Mouse (Mus musculus): ENCODE data around the gene Pmfbp1.

The Pmfbp1 gene

DNA sequence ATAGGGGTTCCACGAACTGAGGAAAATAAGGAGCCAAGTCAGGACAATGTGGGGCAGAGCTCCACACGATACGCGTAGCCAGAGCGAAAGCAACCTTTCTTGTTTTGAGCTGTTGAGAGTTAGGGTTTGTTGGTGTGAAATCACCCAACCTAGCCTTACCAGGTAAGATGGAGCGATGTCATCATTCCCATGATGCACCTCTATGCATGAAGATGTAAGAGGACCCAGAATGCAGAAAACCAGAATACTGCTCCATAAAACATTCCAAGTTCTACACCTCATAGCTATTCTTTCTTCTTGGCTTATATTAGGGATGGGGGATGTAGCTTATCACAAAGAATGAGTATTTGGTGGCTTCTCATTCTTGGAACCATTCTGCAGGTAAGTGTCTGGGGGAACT is at the start of gene Pmfbp1:
Gene Pmfbp1 (plus strand): TSS at position 301 of the 400 bp plus-strand sequence.
- peak; percentile 60 for DNase-seq

DNA sequence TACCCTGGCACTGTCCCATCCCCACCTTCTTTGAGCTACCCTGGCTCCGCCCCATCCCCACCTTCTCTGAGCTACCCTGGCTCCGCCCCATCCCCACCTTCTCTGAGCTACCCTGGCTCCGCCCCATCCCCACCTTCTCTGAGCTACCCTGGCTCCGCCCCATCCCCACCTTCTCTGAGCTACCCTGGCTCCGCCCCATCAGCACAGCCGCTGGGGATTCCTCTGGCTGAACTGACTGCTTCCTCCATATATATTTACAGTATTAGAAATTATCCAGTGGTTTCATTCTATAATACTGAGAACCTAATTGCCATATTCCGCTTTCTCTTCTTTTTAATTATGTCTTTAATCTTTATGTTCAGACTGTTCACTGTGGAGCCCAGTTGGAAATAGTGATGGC is 46.9 kb upstream of the Pmfbp1 start:
- peak; percentile 35 for DNase-seq

DNA sequence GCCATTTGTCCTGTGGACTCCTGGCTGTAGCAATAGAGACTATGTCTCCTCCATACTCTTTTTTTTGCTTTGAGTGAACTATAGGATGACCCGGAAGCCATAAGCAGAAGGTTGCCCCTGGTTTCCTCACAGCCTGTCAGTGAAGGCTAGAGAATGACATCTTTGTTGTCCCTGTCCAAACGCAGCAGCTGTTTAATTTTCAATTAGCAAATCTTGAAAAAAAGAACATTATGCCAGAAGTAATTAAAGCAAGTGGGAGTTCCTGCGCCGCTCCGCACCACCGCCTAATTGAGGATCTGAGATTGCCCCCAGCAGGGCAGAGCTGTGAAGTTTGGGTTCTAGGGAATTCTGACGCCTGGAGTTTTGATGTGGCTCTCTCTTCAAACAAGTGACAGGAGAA is 42.8 kb upstream of the Pmfbp1 start:
- peak; percentile 25 for DNase-seq

DNA sequence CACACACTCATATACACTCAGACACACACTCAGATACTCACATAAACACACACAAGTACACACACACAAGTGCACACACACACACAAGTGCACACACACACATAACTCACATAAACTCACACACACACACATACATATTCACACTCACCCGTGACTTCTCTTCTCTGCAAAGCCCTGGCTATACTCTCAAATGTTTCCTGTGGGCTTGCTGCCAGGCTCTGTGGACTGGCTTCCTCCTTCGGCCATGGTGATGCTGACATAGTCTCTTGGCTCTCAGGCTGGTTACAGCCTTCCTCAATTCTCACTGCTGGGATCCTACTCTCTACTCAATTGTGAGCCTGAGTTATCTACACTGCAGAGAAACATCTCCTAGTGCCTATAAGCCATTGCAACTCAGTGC is 38.7 kb upstream of the Pmfbp1 start:
- peak; percentile 87 for DNase-seq

DNA sequence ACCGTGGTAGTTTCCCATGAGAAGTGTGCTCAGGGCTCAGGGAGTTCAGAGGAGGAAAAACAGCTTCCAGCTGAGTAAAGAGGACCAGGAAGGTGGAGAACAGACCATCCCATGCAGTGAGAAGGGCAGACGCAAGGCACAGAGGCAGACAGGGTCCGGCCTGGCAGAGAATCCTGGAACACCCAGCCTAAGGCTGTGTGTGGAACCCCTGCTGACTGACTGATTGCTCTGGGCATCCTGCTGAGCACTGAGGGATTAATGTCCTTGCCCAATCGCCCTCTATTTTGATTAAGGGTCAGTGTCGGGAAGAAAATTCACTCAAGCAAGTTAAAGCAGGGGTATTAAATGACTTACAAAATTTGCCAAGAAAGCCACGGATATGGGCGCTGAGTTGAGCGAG is 36.4 kb upstream of the Pmfbp1 start:
- peak; percentile 15 for DNase-seq

DNA sequence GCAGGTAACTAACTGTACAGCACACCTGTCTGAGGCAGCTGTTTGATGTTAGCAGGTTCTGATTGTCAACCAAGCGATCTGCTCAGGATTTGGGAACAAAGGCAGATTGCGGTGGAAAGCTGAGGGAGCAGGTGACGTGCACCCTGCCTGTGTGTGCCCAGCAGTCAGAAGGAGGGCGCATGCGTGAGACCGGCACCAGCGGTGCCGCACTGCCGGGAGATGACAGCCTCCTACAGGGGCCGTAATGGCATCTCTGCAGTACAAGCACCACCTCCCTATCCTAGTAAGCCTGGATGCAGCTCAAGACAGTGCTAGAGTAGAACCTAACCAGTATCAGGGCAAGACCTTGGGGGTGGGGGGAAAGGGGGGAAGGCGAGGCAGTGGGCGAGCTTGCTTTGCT is 35.2 kb upstream of the Pmfbp1 start:
- peak; percentile 82 for DNase-seq

DNA sequence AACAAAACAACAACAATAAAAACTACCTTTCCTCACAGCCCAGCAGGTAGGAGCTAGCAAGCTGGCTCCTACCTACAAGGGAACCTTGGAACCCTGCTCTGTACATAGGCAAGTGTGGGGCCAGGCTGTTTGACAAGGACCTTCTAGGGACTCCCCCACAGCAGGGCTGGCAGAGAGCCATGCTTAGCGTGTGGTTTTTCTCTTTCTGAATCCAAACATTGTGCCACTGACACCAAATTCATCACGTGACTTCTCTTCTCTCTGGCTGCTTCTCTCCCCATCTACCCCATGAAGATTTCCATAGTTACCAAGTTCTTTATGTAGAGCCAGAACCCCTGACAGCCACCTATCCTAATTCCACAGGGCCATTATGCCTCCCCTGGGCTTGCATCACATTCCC is 30.8 kb upstream of the Pmfbp1 start:
- peak; percentile 45 for DNase-seq

DNA sequence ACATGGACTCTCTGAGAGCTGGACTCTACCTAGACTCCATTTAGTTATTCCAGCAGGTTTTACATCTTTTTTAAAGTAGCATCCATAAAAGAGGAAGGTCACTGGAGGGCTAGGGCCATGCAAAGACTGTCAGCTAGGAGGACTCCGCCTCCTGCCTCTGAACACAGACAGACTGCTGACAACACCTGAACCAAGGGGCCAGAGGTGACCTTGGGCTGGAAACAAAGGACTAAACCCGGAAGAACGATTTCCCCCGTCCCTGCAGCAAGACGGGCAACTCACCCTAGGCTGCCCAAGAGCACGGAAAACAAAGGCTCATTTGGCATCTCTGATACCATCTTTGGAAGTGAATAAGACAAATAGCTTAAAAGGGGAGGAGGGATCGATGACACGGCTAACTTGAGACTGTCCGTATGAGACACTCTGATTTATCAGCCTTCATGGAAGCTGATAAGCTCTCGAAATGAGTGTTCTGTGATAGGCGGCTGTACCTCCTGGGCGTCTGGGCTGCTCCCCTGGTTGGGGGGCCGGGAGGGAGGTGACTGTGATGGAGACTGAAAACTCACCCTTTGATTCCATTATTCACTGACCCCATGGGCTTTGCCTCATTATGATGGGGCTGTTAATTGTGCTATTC is 30.0 kb upstream of the Pmfbp1 start:
- peak; percentile 71 for DNase-seq

DNA sequence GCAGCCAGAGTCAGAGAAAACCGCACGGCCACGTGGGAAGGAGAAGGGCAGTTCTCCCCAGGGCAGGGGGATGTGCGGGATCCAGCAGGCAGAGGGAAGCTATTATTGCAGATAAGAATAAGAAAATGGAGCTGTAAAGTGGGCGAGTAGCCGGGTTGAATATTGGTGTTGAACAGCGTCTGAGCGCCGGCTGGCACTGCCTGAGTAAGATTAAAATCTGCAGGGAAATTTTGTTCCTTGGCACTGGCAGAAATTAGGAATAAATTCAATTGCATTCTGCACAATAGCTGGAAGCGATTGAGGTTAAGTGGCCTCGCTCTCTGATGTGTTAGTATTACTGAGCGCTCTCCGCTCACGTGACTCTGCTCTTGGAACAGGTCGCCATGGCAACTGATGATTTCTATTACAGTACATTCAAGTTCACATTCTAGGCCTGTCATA is 29.4 kb upstream of the Pmfbp1 start:
- peak; percentile 80 for DNase-seq

DNA sequence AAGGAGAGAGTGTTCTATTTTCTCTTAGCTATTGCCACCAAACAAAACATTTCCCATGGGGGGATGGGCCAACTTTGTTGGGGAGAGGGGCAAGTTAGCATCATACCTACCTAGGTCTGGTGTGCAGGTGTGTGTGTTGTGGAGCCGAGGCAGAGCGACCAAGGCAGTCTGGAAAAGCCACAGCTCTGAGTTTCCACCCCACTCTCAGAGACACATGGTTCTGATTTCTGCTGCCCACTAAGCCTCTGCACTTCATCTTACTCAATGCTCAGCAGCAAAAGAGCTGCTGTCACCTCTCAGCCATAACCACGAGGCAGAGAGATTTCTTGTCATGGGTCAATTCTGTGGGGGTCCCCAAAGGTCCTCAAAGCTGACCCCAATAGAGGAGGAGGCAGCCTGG is 28.8 kb upstream of the Pmfbp1 start:
- DNase-seq = peak; percentile 64

DNA sequence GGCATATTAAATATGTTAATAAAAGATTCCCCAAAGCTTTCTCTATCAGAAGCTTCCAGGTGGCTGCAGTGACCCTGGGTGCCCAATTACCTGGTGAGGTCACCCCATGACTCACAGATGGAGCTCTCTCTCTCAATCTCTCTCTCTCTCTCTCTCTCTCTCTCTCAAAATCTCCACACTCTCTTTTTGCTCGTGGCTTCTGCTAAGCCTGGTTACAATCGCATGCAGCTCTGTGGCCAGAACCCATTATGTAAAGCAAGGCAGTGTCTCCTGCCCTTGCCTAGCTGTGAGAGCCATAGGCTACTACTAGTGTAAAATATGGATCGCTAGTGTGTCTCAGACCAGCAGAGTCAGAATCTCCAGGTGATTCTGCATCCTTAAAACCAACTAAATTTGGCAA is 28.1 kb upstream of the Pmfbp1 start:
- peak; percentile 72 for DNase-seq

DNA sequence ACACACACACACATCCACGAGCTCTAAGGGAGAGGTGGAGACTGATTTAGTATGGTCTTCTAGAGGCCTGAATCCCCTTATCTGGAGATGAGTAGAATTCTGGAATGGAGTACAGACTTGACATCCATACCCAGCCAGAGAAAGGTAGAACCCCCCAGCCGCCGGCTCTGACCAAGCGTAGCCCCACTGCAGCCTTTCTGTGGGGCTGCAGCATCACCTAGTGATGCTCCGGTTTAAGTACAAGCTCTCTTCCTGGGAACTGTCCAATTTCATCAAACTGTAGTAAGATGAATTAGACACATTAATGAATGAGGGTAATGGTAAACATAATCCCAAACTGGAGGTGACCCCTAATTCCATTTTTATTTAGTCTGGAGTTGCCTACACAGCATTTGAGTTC is 26.3 kb upstream of the Pmfbp1 start:
- peak; percentile 15 for DNase-seq

DNA sequence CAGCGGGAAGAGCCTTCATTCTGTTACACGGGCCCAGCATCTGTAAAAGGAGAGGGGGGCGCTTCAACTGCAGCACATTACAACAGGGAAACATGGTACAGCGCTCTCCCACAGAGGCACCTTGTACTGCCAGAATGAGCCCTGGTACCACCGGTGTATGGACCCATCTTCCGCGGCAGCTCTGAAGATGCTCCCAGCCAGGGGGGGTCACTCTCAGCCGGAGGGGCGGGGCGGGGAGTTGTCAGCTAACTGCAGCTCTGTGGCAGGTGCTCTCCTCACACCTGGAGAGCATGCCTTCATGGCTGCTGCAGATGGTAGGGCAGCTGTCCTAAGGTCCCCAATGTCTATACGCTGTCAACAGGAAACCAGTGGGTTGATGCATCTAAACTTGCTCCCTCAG is 25.7 kb upstream of the Pmfbp1 start:
- DNase-seq = no peak

DNA sequence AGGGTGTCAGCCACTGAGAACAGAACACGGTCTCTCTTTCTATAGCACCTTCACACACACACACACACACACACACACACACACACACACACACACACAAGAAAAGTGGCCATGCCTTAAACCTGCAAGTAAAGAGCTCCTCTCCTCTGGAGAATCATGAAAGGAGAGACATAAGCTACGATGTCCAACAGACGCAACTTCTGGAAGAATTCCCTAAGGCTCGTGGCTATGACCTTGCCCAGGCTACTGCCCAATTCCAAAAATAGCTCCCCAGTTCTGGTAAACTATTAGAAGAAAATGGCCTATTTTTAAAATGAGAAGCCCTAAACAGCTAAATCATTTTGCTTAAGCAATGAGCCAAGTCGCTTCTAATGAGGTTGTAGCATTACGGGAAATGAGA is 22.0 kb upstream of the Pmfbp1 start:
- no peak for DNase-seq

DNA sequence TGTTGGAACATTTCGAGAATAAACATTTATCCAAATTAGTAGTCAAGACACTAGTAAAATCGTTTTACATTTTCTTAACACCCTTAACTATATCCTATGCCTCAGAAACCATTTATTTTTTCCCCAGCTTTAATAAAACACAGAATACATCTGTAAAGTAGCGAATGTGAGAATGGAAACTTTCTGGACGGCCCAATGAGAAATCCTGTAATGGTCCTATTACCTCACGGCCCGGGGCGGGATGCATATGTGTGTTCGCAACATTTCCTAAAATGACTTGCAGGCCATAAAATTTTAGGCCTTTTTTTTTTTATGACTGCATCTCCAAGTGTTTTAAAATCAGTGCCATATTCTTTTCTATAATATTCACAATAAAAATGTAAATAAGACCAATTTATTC is 21.4 kb upstream of the Pmfbp1 start:
- DNase-seq = no peak

DNA sequence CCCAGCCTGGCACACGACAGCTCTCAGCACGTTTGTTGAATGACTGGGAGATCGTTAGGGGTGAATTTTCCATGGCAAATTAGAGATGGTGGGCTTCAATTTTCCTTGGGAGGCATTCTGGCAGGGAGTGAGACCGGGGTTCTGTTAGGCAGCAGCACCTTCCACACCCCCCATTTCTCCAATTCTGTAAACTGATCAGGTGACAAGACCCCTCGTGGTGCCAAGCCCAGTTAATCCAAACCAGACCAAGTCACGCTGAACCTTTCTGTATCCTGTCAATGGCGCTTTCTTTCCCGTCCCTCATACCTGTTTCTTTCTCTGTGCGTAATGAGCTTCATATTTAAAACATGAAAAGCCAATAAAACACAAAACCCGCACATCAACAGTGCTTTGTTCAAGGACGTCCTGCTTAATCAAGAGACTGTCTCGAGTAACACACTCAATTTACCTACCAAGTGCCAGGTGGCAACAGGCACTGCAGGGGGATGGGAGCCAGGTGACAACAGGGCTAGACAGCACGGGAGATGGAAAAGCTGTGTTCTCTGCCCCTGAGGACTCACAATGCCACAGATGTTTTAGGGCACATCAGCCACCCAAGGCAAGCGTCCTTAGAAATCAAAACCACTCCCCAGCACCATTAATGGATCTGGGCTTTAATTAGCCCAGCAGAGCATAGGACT is 19.2 kb upstream of the Pmfbp1 start:
- DNase-seq = no peak

DNA sequence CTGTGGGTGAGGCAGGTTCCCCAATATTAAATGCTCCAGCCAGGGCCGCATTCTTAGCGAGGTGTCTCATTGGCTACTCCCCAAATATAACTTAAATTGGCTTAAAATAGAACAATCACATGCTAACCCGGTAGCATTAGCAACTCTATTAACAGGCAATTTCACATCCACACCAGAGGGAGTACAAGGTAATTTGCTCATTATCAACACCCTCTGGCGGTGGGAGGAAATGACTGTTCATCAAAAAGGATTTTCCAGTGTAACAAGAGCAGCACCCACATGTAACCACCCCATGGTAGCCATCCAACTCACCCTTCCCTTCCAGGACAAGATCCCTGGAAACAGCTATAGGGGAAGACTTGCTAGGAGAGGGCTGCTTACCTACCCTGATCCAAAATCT is 18.4 kb upstream of the Pmfbp1 start:
- no peak for DNase-seq

DNA sequence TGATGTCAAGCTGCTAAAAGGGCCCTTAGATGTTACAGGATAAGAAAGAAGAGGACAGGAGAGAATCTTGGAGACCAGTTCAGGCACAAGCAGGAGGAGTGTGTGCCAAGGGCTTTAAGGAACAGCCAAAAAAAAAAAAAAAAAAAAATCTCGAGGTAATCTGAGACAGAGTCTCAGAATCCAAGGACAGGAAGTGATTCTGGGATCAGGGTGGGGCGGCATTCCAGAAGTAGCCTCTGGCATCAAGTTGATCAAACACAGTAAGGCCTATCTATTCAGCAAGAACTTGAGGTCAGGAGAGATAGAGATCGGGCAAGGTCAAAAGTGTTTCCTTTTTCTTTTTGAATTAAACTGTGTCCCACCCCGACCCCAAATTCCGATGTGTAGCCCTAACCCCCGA is 15.2 kb upstream of the Pmfbp1 start:
- DNase-seq = no peak

DNA sequence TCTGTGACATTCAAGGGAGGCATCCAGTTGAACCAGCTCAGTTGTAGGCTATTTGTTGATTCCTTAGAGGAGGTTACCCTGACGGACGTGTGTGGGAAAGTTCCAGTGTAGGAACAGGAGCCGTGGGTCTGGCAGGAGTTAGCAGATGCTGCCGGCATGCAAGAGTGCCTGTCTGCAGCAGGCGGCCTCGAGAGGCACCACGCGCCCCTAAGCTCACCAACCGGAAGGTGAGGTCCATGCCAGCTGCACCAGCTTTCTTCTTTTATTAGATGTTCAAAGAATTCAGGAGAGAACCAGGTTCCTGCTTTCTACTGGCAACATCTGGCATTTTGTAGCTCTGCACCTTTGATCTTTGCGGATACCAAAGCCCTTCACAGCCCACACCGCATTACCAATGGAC is 9.1 kb upstream of the Pmfbp1 start:
- DNase-seq = no peak

DNA sequence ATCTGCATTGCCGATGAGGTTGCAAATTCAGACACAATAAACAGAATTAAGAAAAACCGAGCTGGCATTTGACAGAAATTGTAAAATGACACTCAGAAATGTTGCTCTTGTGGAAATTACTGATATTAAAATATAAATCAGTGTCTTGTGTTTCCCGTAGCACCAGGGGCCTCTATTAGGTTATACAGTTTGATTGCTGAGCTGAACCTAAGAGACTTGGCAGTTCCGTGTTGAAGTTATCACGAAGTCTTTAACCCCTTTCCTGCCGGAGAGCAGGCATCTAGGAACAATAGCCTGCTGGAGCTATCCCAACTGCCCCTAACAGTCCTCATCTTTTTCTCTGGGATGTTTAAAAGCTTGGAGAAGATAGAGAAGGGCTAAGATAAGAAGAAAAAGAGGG is 8.3 kb upstream of the Pmfbp1 start:
- no peak for DNase-seq

DNA sequence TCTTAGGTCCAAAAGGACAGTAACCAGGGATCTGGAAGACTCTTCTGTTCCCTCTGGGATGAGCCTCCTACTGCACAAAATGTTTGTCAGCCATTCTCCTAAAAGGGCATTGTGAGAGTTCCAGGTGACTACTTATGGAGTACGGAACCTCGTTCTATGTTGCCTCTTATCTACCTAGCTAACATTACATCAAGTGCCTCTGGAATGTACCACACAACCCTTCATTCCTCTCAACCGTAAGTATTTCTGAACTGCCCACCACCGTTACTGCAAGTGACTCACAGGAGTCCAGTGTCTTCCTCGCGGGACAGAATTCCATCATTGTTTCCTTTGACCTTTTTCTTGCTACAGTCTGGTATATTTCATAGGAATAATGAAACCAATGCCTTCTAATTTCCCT is 1.0 kb upstream of the Pmfbp1 start:
- DNase-seq = peak; percentile 1

DNA sequence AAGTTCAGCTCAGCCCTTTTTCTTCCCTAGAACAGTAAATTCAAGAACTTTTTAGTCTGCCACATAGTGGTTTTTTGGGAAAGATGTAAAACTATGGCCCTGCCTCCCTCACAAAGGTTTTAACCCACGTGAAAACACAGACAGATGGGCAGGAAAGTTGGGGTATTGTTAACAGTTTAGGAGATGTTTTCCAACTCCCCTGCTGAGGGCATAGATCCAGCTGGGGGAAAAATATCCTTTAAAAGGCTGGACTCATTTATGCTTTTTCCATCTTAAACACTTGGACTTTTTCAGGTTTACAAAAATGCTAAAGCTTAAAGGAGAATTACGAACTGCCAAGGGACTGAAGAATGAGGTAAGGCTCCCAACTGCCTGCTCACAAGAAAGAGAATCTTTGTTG is 774 bp downstream of the Pmfbp1 start:
- DNase-seq = no peak

DNA sequence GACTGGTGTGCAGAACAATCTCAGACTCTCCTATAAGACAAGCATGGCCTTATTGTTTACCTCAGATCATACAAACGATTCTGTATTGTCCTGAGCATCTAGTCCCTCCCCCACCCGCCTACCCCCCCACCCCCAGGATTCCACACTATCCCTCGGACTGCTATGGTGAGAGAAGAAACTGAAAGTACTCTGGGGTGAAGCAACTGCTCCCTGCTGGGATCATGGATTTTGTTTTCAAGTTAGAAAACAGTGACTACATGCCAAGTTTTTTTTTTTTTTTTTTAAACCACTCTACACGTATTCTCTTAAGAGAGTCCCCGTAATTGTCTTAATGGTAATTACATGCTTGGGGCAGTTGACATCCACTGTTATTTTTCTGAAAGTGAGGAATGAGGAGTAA is 3.6 kb downstream of the Pmfbp1 start:
- DNase-seq = no peak

DNA sequence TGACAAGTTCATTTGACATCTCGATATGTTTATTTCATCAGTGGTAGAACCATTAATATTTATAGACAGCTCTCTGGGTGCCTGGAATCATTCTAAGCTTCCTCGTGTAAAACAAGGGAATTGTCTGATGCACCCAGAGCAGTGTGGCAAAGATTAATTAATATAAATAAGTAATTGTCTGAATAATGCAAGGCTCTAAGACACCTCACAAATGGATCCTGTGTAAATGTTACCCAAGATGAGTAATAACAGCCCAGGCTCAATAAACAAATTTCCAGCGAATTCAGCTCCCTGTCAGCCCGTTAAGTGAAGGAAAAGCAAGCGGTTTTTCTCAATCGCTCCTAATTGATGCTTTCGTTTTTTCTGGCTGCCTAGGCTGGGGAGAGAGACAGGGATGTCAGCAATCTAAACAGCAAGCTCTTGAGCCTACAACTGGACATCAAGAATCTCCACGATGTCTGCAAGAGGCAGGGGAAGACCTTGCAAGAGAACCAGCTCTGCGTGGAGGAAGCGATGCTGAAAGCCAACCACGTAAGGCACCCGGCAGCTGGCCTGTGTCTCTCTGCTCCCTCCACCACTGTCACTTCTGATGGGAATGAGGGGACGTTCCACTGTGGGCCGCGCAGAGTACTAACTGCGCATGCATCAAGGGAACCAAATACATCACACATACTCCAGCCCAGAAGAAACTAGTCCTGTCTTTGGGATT is 5.3 kb downstream of the Pmfbp1 start:
- DNase-seq = no peak
